Mouse (Mus musculus) left cerebral cortex, postnatal 4 days (tissue): Measurements from ENCODE around the gene Olfr769. TPM values are rescaled to one million over a fixed set of nuclear protein-coding genes. Genes with fewer than 3 reads are reported as not detected.
"Not testable (repeated sequence)": the region's sequence is repeated elsewhere in the genome, so short reads cannot be mapped to it uniquely, and the experiment has no call there.

ENCODE experiments used
- DNase-seq: peaks from one replicate; pipeline ENCODE4 v3.0.0-alpha.2; 2022
- intact Hi-C: fragments of 180-260 bp; cut with DNase I; formaldehyde crosslinking; loops from one replicate; pipeline ENCODE4 v1.15.1; 2025
- total RNA-seq, 2 experiments: library from RNA; stranded (reverse); gene quantifications; 2 replicates each; pipeline ENCODE4 v1.2.3; 2021

Olfr769 gene
- not detected for total RNA-seq

- intact Hi-C loops: no loop called here
- no peak for DNase-seq
Measured at GRCm38 (mm10) chr10:129117761-129118160, at the start of gene Olfr769. Gene Olfr769, minus strand, starts transcription at chr10:129117861.

DNA sequence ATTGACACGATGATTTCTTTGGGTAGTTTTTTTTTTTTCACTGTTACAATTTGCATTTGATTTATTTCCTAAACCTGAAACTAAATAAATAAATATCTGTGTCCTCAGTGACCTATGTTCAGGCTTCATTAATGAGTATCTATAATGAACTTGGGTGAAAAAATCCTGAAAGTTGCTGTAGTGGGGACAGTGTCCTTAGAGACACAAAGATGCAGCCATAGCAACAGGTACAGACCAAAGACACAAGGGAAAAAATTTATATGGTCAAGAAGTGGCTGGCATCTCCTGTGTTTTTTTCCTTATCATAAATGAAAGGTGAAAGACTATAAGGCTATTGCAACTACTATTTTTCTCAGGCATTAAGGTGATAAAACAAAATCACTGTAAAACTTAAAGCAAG, 47.0 kb upstream of the Olfr769 start, which contains the start of gene Olfr771:
Gene Olfr771, minus strand, starts transcription at position 101 of the 400 bp plus-strand sequence.
- intact Hi-C loops: no loop called here
- no peak for DNase-seq

DNA sequence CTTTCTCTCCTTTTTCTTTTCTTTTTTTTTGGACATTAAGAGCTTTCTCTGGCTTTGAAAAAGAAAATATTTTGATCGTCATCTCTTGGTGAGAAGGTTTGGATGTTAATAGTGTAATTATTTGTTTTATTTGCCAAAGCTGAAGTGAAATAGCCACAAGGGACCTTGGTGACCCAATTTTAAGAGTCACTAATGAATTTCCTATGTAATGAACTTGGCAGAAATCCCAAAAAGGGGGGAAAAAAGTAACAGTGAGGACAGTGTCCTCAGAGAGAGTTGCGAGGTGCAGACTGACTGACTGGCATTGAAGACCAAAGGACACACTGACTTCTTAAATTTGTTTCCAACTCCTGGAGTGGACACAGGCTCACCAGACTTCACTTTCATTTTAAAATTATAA, 21.2 kb upstream of the Olfr769 start, which contains the start of gene Olfr770:
Gene Olfr770, minus strand, starts transcription at position 101 of the 400 bp plus-strand sequence.
- DNase-seq: no peak
- intact Hi-C loops: no loop called here

DNA sequence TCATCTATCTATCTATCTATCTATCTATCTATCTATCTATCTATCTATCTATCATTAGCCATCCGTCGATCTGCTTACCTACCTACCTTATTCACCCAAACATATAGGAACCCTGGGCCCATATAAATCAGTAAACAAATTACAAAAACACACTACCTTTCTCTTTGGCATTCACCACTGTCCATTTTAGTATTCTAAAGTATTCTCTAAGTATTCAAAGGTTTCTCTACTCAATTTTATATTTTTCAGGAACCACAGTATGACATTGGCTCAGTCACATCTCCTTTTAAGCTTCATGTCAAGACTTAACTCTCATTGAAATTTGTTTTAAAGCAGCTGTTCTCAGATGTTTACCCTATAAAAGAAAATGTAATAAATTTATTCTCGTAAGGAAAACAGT, 2.5 kb downstream of the Olfr769 start:
- DNase-seq: no peak
- intact Hi-C loops: no loop called here

DNA sequence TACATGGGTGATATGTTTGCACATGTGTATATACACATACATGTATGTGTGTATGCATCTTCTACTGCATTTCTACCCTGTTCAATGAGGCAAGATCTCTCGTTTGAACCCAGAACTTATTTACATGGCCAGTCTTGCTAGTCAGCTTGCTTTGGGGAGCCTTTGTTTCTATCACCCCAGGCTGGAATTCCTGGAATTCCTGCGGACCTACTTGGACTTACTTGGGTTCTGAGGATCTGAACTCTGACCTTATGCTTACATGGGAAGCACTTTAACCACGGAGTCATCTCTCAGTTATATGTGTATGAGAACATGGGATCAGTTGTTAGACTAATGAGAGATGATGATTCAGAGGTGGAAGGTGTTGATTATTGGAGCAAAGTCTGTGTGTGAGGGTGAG, 16.4 kb downstream of the Olfr769 start:
- DNase-seq: no peak
- intact Hi-C loops: no loop called here

DNA sequence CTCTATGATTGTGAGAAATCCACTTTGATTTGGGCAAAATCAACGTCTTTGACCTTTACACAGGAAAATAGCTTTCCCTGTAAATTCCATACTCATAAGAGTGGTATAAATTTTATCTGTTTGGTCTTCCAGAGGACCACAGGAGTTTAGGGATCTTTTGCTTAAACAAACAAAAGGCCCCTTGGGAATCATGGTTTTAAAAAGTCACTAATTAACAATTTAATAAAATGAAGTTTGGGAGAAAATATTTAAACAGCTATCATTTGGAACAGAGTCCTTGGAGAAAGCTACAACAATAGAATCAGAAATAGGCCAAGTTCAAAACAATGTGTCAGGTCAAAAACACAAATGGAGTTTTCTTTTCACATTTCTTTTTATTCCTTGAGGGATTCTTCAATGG, 18.4 kb downstream of the Olfr769 start, which contains the start of gene Olfr768:
Gene Olfr768, minus strand, starts transcription at position 101 of the 400 bp plus-strand sequence.
- no peak for DNase-seq
- intact Hi-C loops: no loop called here

DNA sequence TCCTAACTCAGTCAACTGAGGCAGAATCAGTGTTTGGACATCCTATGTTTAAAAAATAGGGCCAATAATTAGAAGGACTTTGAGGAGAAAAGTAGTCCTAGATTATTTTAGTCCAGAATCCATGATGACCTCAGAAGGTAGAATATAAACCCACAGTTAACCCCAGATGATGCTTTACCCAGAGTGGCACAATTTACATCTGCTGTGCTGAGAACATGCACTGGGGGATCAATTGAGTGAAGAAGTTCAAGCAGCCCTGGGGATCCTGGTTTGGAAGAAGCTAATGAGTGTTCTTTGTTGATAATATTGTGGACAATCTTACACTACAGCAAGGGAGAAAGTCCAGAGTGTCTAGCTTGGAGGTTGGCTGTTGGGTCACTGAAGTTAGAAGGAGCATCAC, 34.9 kb downstream of the Olfr769 start, which contains the start of gene Olfr767:
Gene Olfr767, minus strand, starts transcription at position 101 of the 400 bp plus-strand sequence.
- DNase-seq, intact Hi-C loops: not testable (repeated sequence)

- DNase-seq: no peak
- intact Hi-C loops: no loop called here
Measured at GRCm38 (mm10) chr10:129068877-129069276, 48.8 kb downstream of the Olfr769 start, which contains the start of gene Olfr766-ps1. Gene Olfr766-ps1, minus strand, starts transcription at chr10:129068977.

Other genes with a start within 250 kb of the Olfr769 start
- 10 to 100 TPM; 18.8 to 20.1 TPM for gene Gdf11, start 226.1 kb downstream of the Olfr769 start, total RNA-seq
- gene Cd63, start 216.9 kb downstream of the Olfr769 start, total RNA-seq: 10 to 100 TPM; 52.7 to 64.3 TPM
- gene Rdh5, start 195.0 kb downstream of the Olfr769 start, total RNA-seq: 1 to 10 TPM; 5.4 to 6.1 TPM
- gene Bloc1s1, start 193.8 kb downstream of the Olfr769 start, total RNA-seq: 10 to 100 TPM; 90.7 to 91.9 TPM
- gene Itga7, start 184.0 kb downstream of the Olfr769 start, total RNA-seq: 1 to 10 TPM; 8.9 to 9.1 TPM
- gene Mettl7b, start 156.9 kb downstream of the Olfr769 start, total RNA-seq: not detected
- not detected for gene Olfr9, start 128.4 kb downstream of the Olfr769 start, total RNA-seq
- gene Olfr763, start 107.1 kb downstream of the Olfr769 start, total RNA-seq: not detected
- not detected for gene Olfr764-ps1, start 78.0 kb downstream of the Olfr769 start, total RNA-seq
- gene Olfr765, start 67.9 kb downstream of the Olfr769 start, total RNA-seq: not detected
- not detected for gene Olfr766-ps1, start 48.9 kb downstream of the Olfr769 start, total RNA-seq
- under 1 TPM in 1 of 2 experiments, not detected in 1; 0.14 TPM for gene Olfr767, start 35.0 kb downstream of the Olfr769 start, total RNA-seq
- not detected for gene Olfr768, start 18.5 kb downstream of the Olfr769 start, total RNA-seq
- gene Olfr770, start 21.1 kb upstream of the Olfr769 start, total RNA-seq: not detected
- gene Olfr771, start 46.9 kb upstream of the Olfr769 start, total RNA-seq: not detected
- not detected for gene Olfr772, start 60.1 kb upstream of the Olfr769 start, total RNA-seq
- not detected for gene Olfr773, start 69.6 kb upstream of the Olfr769 start, total RNA-seq
- gene Olfr774, start 118.3 kb upstream of the Olfr769 start, total RNA-seq: not detected
- gene Olfr775, start 130.6 kb upstream of the Olfr769 start, total RNA-seq: not detected
- not detected for gene Olfr776, start 141.3 kb upstream of the Olfr769 start, total RNA-seq
- gene Olfr777, start 153.6 kb upstream of the Olfr769 start, total RNA-seq: not detected
- not detected for gene Olfr780, start 200.3 kb upstream of the Olfr769 start, total RNA-seq
- gene Olfr781, start 211.0 kb upstream of the Olfr769 start, total RNA-seq: not detected
- not detected for gene Olfr782, start 231.0 kb upstream of the Olfr769 start, total RNA-seq